Mouse (Mus musculus): ENCODE measurements around the gene Zfyve27. TPM values are rescaled to one million over a fixed set of nuclear protein-coding genes. Genes with fewer than 3 reads are reported as not detected.

Gene Zfyve27
- polyA plus RNA-seq, 1 experiment from 2014 or later, result 22.4 TPM

DNA sequence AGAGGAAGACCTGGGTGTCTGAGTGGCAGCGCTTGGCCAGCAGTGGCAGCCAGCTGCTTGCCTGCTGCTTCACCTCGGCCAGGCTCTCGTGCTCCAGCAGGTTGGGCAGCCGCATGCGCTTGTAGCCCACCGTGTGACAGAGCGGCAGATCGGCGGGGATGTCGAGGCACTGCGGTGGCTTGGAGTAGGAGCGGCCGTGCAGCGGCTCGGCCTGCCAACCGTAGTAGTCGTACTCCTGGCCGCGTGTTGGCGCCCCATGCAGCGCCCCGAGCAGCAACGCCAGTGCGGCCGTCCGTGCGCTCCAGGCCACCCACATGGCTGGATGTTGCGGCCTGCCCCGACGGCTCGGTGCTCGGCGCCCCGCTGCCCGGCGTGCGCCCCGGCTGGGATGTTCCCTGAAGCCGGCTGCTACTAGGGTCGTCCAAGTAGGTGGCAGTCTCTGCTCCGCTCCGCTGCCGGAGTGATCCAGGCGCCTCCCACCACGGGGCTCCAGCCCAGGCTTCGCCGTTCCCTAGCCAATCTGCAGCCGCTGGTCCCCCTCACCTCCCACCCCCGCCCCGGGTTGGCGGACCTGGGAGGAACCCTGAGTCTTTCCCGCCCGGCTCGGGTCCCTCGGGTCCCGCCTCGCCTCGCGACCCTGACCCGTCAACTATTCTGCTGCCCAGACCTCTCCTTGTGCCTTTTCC is 38.1 kb downstream of the Zfyve27 start, which contains the start of gene Sfrp5:
TSS of gene Sfrp5 (minus strand) at position 557 of the 686 bp plus-strand sequence.
- WGBS, result under 1% methylated on average over 59 of the region's 60 CpGs
- Histone ChIP-seq H3K36me3 (ENCODE audit: control insufficient read depth, insufficient read depth, low read length) (no peaks in the 10 kb centered on the region), H3K27me3 (ENCODE audit: control insufficient read depth, insufficient read depth, low read length) (peaks cover 43% of the 10 kb centered on the region), H3K9ac (ENCODE audit: low read length) (no peak within 1 kb of the TSS; the same call in 1 of the 2 replicates), H3K9me3 (ENCODE audit: control insufficient read depth, low read length) (no peaks in the 10 kb centered on the region), H3K4me1 (replicated peaks; ENCODE audit: control insufficient read depth, insufficient read depth, low read length) (peaks cover 6% of the 10 kb centered on the region; the same call in 1 of the 2 replicates), H3K4me2 (ENCODE audit: low read depth, low read length, severe bottlenecking) (peak within 1 kb of the TSS; percentile 18; the same call in 1 of the 2 replicates), H3K27ac (ENCODE audit: low read depth, low read length) (no peak within 1 kb of the TSS), H3K4me3 (ENCODE audit: low read depth, low read length) (peak within 1 kb of the TSS; percentile 10; the same call in 1 of the 2 replicates)
- DNase-seq (ENCODE audit: low spot score), result peak; percentile 55
- ATAC-seq (replicated peaks; ENCODE audit: low FRiP score), result no peak

DNA sequence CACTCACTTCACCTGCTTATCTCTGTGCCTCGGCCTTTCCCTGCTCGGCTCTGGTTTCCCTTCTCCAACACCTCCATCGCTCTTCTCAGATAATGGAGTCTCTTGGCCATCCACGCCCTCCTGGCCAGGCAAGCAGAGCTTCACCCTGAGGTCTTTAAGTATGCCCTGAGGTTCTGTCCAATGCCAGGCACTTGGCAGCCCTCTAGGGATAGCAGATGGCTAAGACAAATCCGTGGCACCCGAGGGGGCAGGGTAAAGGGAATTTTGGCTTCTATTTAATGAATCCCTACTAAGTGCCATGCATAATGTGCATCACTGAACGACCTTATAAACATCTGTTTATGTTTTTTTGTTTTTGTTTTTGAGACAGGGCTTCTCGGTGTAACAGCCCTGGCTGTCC is 38.7 kb downstream of the Zfyve27 start:
- Histone ChIP-seq H3K4me2 (ENCODE audit: low read depth, low read length, severe bottlenecking) (no peak overlapping the region), H3K36me3 (ENCODE audit: control insufficient read depth, insufficient read depth, low read length) (no peaks in the 10 kb centered on the region), H3K4me3 (ENCODE audit: low read depth, low read length) (no peak overlapping the region), H3K9me3 (ENCODE audit: control insufficient read depth, low read length) (no peaks in the 10 kb centered on the region), H3K27me3 (ENCODE audit: control insufficient read depth, insufficient read depth, low read length) (peaks cover 43% of the 10 kb centered on the region), H3K9ac (ENCODE audit: low read length) (no peak overlapping the region), H3K4me1 (replicated peaks; ENCODE audit: control insufficient read depth, insufficient read depth, low read length) (peaks cover 6% of the 10 kb centered on the region; the same call in 1 of the 2 replicates), H3K27ac (ENCODE audit: low read depth, low read length) (no peak overlapping the region)
- whole genome bisulfite sequencing, result 43% methylated on average over 8 of the region's 8 CpGs
- no peak for DNase-seq (ENCODE audit: low spot score)
- no peak for ATAC-seq (replicated peaks; ENCODE audit: low FRiP score)

DNA sequence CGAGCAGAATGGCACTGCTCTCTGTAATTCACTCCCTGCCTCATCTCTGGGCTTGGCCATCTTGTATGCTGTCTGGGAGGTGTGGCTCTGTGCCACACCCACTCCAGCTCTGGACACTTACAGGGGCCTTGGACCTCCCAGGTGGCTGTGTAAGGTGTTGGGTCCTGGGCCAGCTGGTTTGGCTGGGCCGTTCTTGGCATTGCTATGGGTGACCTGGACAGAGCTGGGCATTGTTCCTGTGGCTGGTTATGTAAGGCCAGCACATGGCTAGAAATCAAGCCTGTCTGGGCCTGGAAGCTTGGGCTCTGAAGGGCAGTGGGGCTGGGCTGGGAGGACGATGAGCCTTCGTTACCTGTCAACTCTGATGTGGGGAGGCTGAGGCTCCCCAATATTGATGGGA is 40.6 kb downstream of the Zfyve27 start:
- ATAC-seq (replicated peaks; ENCODE audit: low FRiP score) (no peak), DNase-seq (ENCODE audit: low spot score) (no peak)
- Histone ChIP-seq H3K27me3 (ENCODE audit: control insufficient read depth, insufficient read depth, low read length) (peaks cover 39% of the 10 kb centered on the region), H3K9me3 (ENCODE audit: control insufficient read depth, low read length) (no peaks in the 10 kb centered on the region), H3K4me1 (replicated peaks; ENCODE audit: control insufficient read depth, insufficient read depth, low read length) (peaks cover 6% of the 10 kb centered on the region; the same call in 1 of the 2 replicates), H3K4me3 (ENCODE audit: low read depth, low read length) (no peak overlapping the region), H3K9ac (ENCODE audit: low read length) (no peak overlapping the region), H3K4me2 (ENCODE audit: low read depth, low read length, severe bottlenecking) (no peak overlapping the region), H3K36me3 (ENCODE audit: control insufficient read depth, insufficient read depth, low read length) (no peaks in the 10 kb centered on the region), H3K27ac (ENCODE audit: low read depth, low read length) (no peak overlapping the region)
- 86% methylated on average over 4 of the region's 4 CpGs for WGBS

DNA sequence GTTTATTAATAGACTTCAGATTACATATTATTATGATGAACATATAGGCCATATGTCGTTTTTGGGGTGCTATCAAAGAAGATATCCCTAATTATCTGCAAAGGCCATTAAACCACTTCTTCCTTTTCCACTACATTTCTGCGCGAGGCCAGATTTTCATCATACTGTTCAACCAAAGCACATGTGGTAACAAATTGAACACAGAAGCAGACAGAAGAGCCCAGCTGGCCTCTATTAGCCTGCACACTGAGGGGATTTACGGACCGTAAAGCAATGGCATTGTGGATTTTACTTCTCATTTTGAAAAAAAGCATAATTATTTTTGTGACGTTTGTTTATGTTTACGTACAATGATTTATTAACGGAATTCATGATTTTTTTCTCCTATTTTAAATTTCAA is 41.5 kb downstream of the Zfyve27 start:
- DNase-seq (ENCODE audit: low spot score) (no peak), ATAC-seq (replicated peaks; ENCODE audit: low FRiP score) (no peak)
- Histone ChIP-seq H3K4me3 (ENCODE audit: low read depth, low read length) (no peak overlapping the region), H3K9ac (ENCODE audit: low read length) (no peak overlapping the region), H3K27me3 (ENCODE audit: control insufficient read depth, insufficient read depth, low read length) (peaks cover 30% of the 10 kb centered on the region), H3K27ac (ENCODE audit: low read depth, low read length) (no peak overlapping the region), H3K9me3 (ENCODE audit: control insufficient read depth, low read length) (no peaks in the 10 kb centered on the region), H3K36me3 (ENCODE audit: control insufficient read depth, insufficient read depth, low read length) (no peaks in the 10 kb centered on the region), H3K4me2 (ENCODE audit: low read depth, low read length, severe bottlenecking) (no peak overlapping the region), H3K4me1 (replicated peaks; ENCODE audit: control insufficient read depth, insufficient read depth, low read length) (peaks cover 6% of the 10 kb centered on the region; the same call in 1 of the 2 replicates)
- 83% methylated on average over 8 of the region's 8 CpGs for WGBS

DNA sequence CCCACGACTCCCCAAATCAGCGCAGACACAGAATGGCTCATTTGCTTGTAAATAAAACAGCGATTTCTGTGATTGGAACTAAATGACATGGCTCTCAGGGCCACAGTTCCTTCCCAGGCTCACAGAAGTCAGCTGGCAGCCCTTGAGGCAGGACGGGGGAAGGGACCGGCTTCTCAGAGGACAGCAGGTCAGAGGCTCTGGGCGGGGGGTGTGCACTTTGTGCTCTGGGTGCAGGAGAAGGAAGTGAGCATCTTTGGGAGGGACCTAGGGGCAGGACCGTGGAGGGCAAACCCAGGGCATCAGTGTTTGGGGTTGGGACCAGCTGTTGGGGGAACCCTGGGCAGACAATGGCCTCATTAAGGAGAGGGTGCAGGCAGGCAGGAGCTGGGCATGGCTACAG is 45.7 kb downstream of the Zfyve27 start:
- no peaks in the 10 kb centered on the region for H3K36me3 ChIP-seq (ENCODE audit: control insufficient read depth, insufficient read depth, low read length)
- no peak overlapping the region for H3K4me2 ChIP-seq (ENCODE audit: low read depth, low read length, severe bottlenecking)
- no peak overlapping the region for H3K4me3 ChIP-seq (ENCODE audit: low read depth, low read length)
- no peak overlapping the region for H3K27ac ChIP-seq (ENCODE audit: low read depth, low read length)
- 68% methylated on average over 7 of the region's 7 CpGs for WGBS
- no peaks in the 10 kb centered on the region for H3K27me3 ChIP-seq (ENCODE audit: control insufficient read depth, insufficient read depth, low read length)
- H3K9me3 ChIP-seq (ENCODE audit: control insufficient read depth, low read length), result no peaks in the 10 kb centered on the region
- no peaks in the 10 kb centered on the region for H3K4me1 ChIP-seq (replicated peaks; ENCODE audit: control insufficient read depth, insufficient read depth, low read length)
- ATAC-seq (replicated peaks; ENCODE audit: low FRiP score) (no peak), DNase-seq (ENCODE audit: low spot score) (no peak)
- no peak overlapping the region for H3K9ac ChIP-seq (ENCODE audit: low read length)

DNA sequence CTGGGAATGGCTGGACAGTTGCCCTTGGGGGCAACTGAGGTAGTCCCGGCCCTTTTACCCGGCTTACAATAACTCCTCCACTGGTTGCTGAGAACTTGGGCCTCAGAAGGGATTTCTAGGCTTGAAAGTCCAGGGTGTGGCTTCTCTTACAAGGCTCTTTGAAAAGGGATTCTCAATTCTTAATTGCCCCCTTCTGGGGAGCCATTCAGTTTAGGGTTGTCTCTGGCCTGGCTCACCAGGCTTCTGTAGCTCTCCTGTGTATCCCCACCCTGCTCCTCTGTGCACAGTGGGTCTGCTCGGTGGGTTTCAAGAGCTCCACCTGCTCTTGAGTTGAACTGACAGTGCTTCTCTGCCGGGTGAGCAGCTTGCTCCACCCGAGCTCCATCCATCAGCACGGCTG is 46.2 kb downstream of the Zfyve27 start:
- Histone ChIP-seq H3K9me3 (ENCODE audit: control insufficient read depth, low read length) (no peaks in the 10 kb centered on the region), H3K9ac (ENCODE audit: low read length) (no peak overlapping the region), H3K4me2 (ENCODE audit: low read depth, low read length, severe bottlenecking) (no peak overlapping the region), H3K27ac (ENCODE audit: low read depth, low read length) (no peak overlapping the region), H3K36me3 (ENCODE audit: control insufficient read depth, insufficient read depth, low read length) (no peaks in the 10 kb centered on the region), H3K4me3 (ENCODE audit: low read depth, low read length) (no peak overlapping the region), H3K27me3 (ENCODE audit: control insufficient read depth, insufficient read depth, low read length) (no peaks in the 10 kb centered on the region), H3K4me1 (replicated peaks; ENCODE audit: control insufficient read depth, insufficient read depth, low read length) (no peaks in the 10 kb centered on the region)
- 70% methylated on average over 6 of the region's 6 CpGs for WGBS
- DNase-seq (ENCODE audit: low spot score) (no peak), ATAC-seq (replicated peaks; ENCODE audit: low FRiP score) (no peak)

DNA sequence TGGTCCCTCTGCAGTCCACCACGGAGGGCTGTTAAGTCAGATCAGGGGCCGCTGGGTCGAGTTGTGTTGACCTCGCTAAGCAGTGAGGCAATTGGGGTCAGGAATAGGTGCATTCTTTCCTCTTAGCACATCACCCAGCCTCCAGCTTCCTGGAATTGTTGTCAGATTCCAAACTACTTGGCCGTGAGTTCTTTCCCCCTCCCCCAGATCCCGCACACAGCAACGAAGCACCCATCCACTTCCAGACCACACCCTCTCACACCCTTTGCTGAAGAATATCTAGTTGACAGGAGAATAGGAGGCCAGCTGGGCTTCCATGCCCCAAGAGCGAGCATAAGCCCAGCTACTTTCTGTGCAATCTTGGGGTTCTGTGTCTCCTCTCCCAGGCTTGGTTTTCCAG is 48.2 kb downstream of the Zfyve27 start:
- Histone ChIP-seq H3K9me3 (ENCODE audit: control insufficient read depth, low read length) (no peaks in the 10 kb centered on the region), H3K27me3 (ENCODE audit: control insufficient read depth, insufficient read depth, low read length) (no peaks in the 10 kb centered on the region), H3K4me3 (ENCODE audit: low read depth, low read length) (no peak overlapping the region), H3K4me1 (replicated peaks; ENCODE audit: control insufficient read depth, insufficient read depth, low read length) (no peaks in the 10 kb centered on the region), H3K9ac (ENCODE audit: low read length) (no peak overlapping the region), H3K36me3 (ENCODE audit: control insufficient read depth, insufficient read depth, low read length) (no peaks in the 10 kb centered on the region), H3K4me2 (ENCODE audit: low read depth, low read length, severe bottlenecking) (no peak overlapping the region), H3K27ac (ENCODE audit: low read depth, low read length) (no peak overlapping the region)
- 58% methylated on average over 8 of the region's 8 CpGs for WGBS
- no peak for ATAC-seq (replicated peaks; ENCODE audit: low FRiP score)
- no peak for DNase-seq (ENCODE audit: low spot score)

DNA sequence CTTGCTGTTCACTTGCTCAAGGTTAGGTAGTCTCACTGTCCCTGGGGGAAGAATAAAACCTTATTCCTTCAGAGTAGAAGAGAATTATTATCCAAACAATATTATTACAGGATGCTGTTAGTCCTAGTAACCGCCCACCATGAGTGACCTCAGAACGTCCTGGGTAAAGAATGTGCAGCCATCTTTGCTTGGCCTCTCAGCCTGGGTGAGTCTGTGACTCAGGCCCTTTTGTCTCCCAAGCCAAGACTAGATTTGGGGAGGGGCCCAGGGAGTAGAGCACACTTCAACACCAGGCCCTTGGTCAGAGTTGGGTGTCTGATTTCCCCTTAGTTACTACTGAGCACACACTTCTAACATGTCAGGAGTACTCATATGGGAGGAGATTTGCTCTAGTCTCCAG is 50.9 kb downstream of the Zfyve27 start:
- H3K4me2 ChIP-seq (ENCODE audit: low read depth, low read length, severe bottlenecking), result no peak overlapping the region
- no peak overlapping the region for H3K4me3 ChIP-seq (ENCODE audit: low read depth, low read length)
- no peaks in the 10 kb centered on the region for H3K36me3 ChIP-seq (ENCODE audit: control insufficient read depth, insufficient read depth, low read length)
- ATAC-seq (replicated peaks; ENCODE audit: low FRiP score), result no peak
- no peaks in the 10 kb centered on the region; the same call in 1 of the 2 replicates for H3K9me3 ChIP-seq (ENCODE audit: control insufficient read depth, low read length)
- H3K27me3 ChIP-seq (ENCODE audit: control insufficient read depth, insufficient read depth, low read length), result no peaks in the 10 kb centered on the region
- no peaks in the 10 kb centered on the region for H3K4me1 ChIP-seq (replicated peaks; ENCODE audit: control insufficient read depth, insufficient read depth, low read length)
- H3K9ac ChIP-seq (ENCODE audit: low read length), result no peak overlapping the region
- DNase-seq (ENCODE audit: low spot score), result no peak
- 83% methylated on average over 2 of the region's 2 CpGs for WGBS
- no peak overlapping the region for H3K27ac ChIP-seq (ENCODE audit: low read depth, low read length)

Measured in forebrain, embryonic 11.5 days (tissue).